Mouse (Mus musculus) A20 (cell line): ENCODE measurements around the gene Cyp4f15.
A peak's percentile ranks its signal among the peaks of the same experiment; 100 is the strongest.
"Not testable (repeated sequence)": the region's sequence is repeated elsewhere in the genome, so short reads cannot be mapped to it uniquely, and the experiment has no call there.

Experiments
- DNase-seq: peaks from one replicate; pipeline ENCODE4 v3.0.0-alpha.2; 2011; ENCODE audit warnings: low read depth, low spot score

Cyp4f15 gene

GRCm38 (mm10) chr17:32685048-32685750 lies at the start of gene Cyp4f15:
Gene Cyp4f15, plus strand, starts transcription at chr17:32685627.
- no peak for DNase-seq

- DNase-seq, result no peak
Measured at GRCm38 (mm10) chr17:32636341-32636740, 49.1 kb upstream of the Cyp4f15 start.

GRCm38 (mm10) chr17:32637151-32637550 lies 48.3 kb upstream of the Cyp4f15 start:
- DNase-seq, result no peak

- DNase-seq, result no peak
Measured at GRCm38 (mm10) chr17:32646631-32647030, 38.8 kb upstream of the Cyp4f15 start.

GRCm38 (mm10) chr17:32653860-32654259 lies 31.6 kb upstream of the Cyp4f15 start:
- DNase-seq, result no peak

GRCm38 (mm10) chr17:32657041-32657440 lies 28.4 kb upstream of the Cyp4f15 start:
- no peak for DNase-seq

- DNase-seq, result no peak
Measured at GRCm38 (mm10) chr17:32658246-32658645, 27.2 kb upstream of the Cyp4f15 start.

- no peak for DNase-seq
Measured at GRCm38 (mm10) chr17:32658712-32659111, 26.7 kb upstream of the Cyp4f15 start, which contains the start of gene Cyp4f40. Gene Cyp4f40, plus strand, starts transcription at chr17:32658900.

- DNase-seq, result no peak
Measured at GRCm38 (mm10) chr17:32673976-32674375, 11.5 kb upstream of the Cyp4f15 start.

GRCm38 (mm10) chr17:32676040-32676635 lies 9.3 kb upstream of the Cyp4f15 start:
- DNase-seq, result no peak

- DNase-seq, result peak; percentile 61
Measured at GRCm38 (mm10) chr17:32680404-32680803, 5.0 kb upstream of the Cyp4f15 start.

GRCm38 (mm10) chr17:32686722-32687121 lies 1.3 kb downstream of the Cyp4f15 start:
- no peak for DNase-seq

GRCm38 (mm10) chr17:32690959-32691358 lies 5.5 kb downstream of the Cyp4f15 start:
- DNase-seq, result no peak

GRCm38 (mm10) chr17:32702826-32703225 lies 17.4 kb downstream of the Cyp4f15 start:
- DNase-seq, result peak; percentile 20

GRCm38 (mm10) chr17:32710541-32710940 lies 25.1 kb downstream of the Cyp4f15 start:
- not testable (repeated sequence) for DNase-seq

GRCm38 (mm10) chr17:32722151-32722550 lies 36.7 kb downstream of the Cyp4f15 start:
- DNase-seq, result not testable (repeated sequence)

- no peak for DNase-seq
Measured at GRCm38 (mm10) chr17:32722771-32723170, 37.3 kb downstream of the Cyp4f15 start.

- DNase-seq, result not testable (repeated sequence)
Measured at GRCm38 (mm10) chr17:32726360-32726759, 40.9 kb downstream of the Cyp4f15 start.

GRCm38 (mm10) chr17:32729029-32729428 lies 43.6 kb downstream of the Cyp4f15 start:
- peak; percentile 38 for DNase-seq

GRCm38 (mm10) chr17:32738406-32738805 lies 53.0 kb downstream of the Cyp4f15 start:
- no peak for DNase-seq

GRCm38 (mm10) chr17:32741057-32741456 lies 55.6 kb downstream of the Cyp4f15 start:
- DNase-seq, result no peak

GRCm38 (mm10) chr17:32750611-32751010 lies 65.2 kb downstream of the Cyp4f15 start:
- DNase-seq, result no peak
